Mouse (Mus musculus): ENCODE data around the gene Sox11.

DNA sequence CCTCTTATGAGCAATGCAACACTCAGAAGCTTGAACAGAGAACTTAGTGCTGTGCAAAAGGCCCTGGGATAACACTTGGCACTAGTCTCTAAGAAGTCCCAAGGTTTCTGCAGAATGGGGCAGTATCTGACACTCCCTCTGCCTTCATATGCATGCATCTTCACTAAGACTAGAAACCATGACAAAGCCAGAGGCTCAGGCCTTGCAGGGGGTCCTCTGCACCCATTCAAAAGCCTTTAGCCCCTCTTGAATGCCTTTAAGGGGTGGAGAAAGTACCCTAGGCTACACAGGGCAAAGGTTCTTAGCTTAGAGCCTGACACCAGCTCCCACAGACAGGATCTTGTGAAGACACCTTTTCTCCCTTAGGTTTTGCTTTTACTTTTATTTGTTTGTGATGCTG, 21.7 kb downstream of the Sox11 start:
- TF ChIP-seq CTCF (IDR thresholded peaks at IDR 0.05; ENCODE audit: insufficient read depth, low read depth, low read length): no peak
- no peak for TF ChIP-seq POLR2A (IDR thresholded peaks at IDR 0.05; ENCODE audit: insufficient read depth, low read depth, low read length)

All from olfactory bulb, adult 2 months (tissue).